10 mouse cellular contexts compared by ENCODE assay signal in the genomic region with DNA sequence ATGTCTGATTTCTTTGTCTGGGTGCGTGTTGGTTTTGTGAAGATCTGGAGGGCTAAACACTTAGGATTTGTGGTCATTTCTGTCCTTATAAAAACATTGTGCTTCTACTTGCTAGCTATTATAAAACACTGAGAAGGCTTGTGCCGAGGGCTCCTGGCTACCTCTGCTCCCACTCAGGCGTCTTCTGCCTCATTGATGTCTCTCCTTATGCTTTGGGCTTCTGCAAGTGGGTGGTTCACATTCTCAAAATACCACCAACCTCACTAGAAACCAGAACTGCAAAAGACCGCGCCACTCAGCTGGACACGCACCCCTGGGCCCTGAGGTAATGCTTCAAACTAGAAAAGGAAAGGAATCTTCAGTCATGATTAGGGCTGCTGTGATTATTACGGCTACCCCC. TPM values are rescaled to one million over a fixed set of nuclear protein-coding genes. Genes with fewer than 3 reads are reported as not detected.
DNase-seq lines count a peak whose midpoint lies in the region; ATAC-seq lines count a peak whose summit lies in the region.
"Had no signal": no experiment of that assay in that cellular context is flagged by ENCODE, and none has a peak within 500 bp of the region (broad histone marks: within the 10 kb centered on the region; RNA-seq: fewer than 3 reads in every experiment).

No protein-coding gene starts in this region.

- peak overlapping the region; percentile 92 for H3K27ac ChIP-seq in heart, embryonic 13.5 days (replicated peaks)
- H3K27ac ChIP-seq in lung, embryonic 16.5 days (ENCODE audit: low read length): peak overlapping the region; percentile 62
- peak overlapping the region; percentile 83 for H3K27ac ChIP-seq in embryonic facial prominence, embryonic 14.5 days (replicated peaks; ENCODE audit: low read depth, low read length)
- H3K27ac ChIP-seq: midbrain, embryonic 12.5 days; neural tube, embryonic 15.5 days had no signal

- no peak for DNase-seq in heart, postnatal 4 days
- DNase-seq in lung, postnatal 14 days: no peak
- no peak for DNase-seq in embryonic facial prominence, embryonic 14.5 days (ENCODE audit: low spot score)
- peak; percentile 43 for DNase-seq in splenic B cell, adult 2 months (ENCODE audit: low read depth, low spot score)
- DNase-seq in urinary bladder, postnatal 10 days (ENCODE audit: low spot score): no peak
- no peak for DNase-seq in urinary bladder, postnatal 25 days (ENCODE audit: low spot score)

- no peaks in the 10 kb centered on the region for H3K9me3 ChIP-seq in heart, embryonic 13.5 days
- no peaks in the 10 kb centered on the region for H3K9me3 ChIP-seq in lung, embryonic 16.5 days (ENCODE audit: control insufficient read depth, low read length)
- no peaks in the 10 kb centered on the region for H3K9me3 ChIP-seq in embryonic facial prominence, embryonic 14.5 days (ENCODE audit: control insufficient read depth, low read length)
- H3K9me3 ChIP-seq: midbrain, embryonic 12.5 days; neural tube, embryonic 15.5 days had no signal

- 34% methylated on average over 7 of the region's 7 CpGs for WGBS in heart, embryonic 13.5 days
- 65% methylated on average over 7 of the region's 7 CpGs for WGBS in lung, embryonic 16.5 days
- WGBS in embryonic facial prominence, embryonic 14.5 days: 53% methylated on average over 7 of the region's 7 CpGs

- H3K9ac ChIP-seq in heart, embryonic 13.5 days: peak overlapping the region; percentile 72
- H3K9ac ChIP-seq in lung, embryonic 16.5 days (ENCODE audit: low read length): no peak overlapping the region
- 0 out of 2 replicates have a peak overlapping the region, but pooled peaks have one; percentile 21 for H3K9ac ChIP-seq in embryonic facial prominence, embryonic 14.5 days (ENCODE audit: low read depth, low read length)
- H3K9ac ChIP-seq: midbrain, embryonic 12.5 days; neural tube, embryonic 15.5 days had no signal

- no peaks in the 10 kb centered on the region for H3K27me3 ChIP-seq in heart, embryonic 13.5 days (replicated peaks)
- H3K27me3 ChIP-seq in lung, embryonic 16.5 days (ENCODE audit: control insufficient read depth, insufficient read depth, low read depth, low read length): no peaks in the 10 kb centered on the region
- H3K27me3 ChIP-seq in embryonic facial prominence, embryonic 14.5 days (replicated peaks; ENCODE audit: control insufficient read depth, insufficient read depth, low read length): no peaks in the 10 kb centered on the region
- H3K27me3 ChIP-seq in splenic B cell, adult 2 months (ENCODE audit: control insufficient read depth, insufficient read depth, low read length, poor library complexity, severe bottlenecking): no peaks in the 10 kb centered on the region
- H3K27me3 ChIP-seq: midbrain, embryonic 12.5 days; neural tube, embryonic 15.5 days had no signal

- H3K4me1 ChIP-seq in heart, embryonic 13.5 days: peaks cover 95% of the 10 kb centered on the region
- H3K4me1 ChIP-seq in lung, embryonic 16.5 days (replicated peaks; ENCODE audit: control insufficient read depth, insufficient read depth, low read length): peaks cover 73% of the 10 kb centered on the region
- peaks cover 59% of the 10 kb centered on the region for H3K4me1 ChIP-seq in embryonic facial prominence, embryonic 14.5 days (ENCODE audit: control insufficient read depth, insufficient read depth, low read length)

- H3K4me3 ChIP-seq in heart, embryonic 13.5 days: no peak overlapping the region
- H3K4me3 ChIP-seq in lung, embryonic 16.5 days (ENCODE audit: low read length): no peak overlapping the region
- H3K4me3 ChIP-seq in embryonic facial prominence, embryonic 14.5 days (ENCODE audit: low read depth, low read length): no peak overlapping the region
- H3K4me3 ChIP-seq: midbrain, embryonic 12.5 days; neural tube, embryonic 15.5 days had no signal

- peak overlapping the region; percentile 25 for H3K4me2 ChIP-seq in heart, embryonic 13.5 days
- H3K4me2 ChIP-seq in lung, embryonic 16.5 days (ENCODE audit: low read depth, low read length): no peak overlapping the region
- H3K4me2 ChIP-seq in embryonic facial prominence, embryonic 14.5 days (ENCODE audit: low read depth, low read length): no peak overlapping the region; the same call in 1 of the 2 replicates
- H3K4me2 ChIP-seq: midbrain, embryonic 12.5 days; neural tube, embryonic 15.5 days had no signal

- H3K36me3 ChIP-seq in heart, embryonic 13.5 days: peaks cover 16% of the 10 kb centered on the region
- no peaks in the 10 kb centered on the region for H3K36me3 ChIP-seq in lung, embryonic 16.5 days (ENCODE audit: control insufficient read depth, insufficient read depth, low read length)
- H3K36me3 ChIP-seq in embryonic facial prominence, embryonic 14.5 days (ENCODE audit: control insufficient read depth, insufficient read depth, low read length): peaks cover 31% of the 10 kb centered on the region
- no peaks in the 10 kb centered on the region; the same call in 1 of the 2 replicates for H3K36me3 ChIP-seq in splenic B cell, adult 2 months (ENCODE audit: control insufficient read depth, insufficient read depth, low read length, poor library complexity, severe bottlenecking)
- H3K36me3 ChIP-seq: neural tube, embryonic 15.5 days had no signal

- ATAC-seq in heart, embryonic 13.5 days (ENCODE audit: extremely low read depth, insufficient number of reproducible peaks, low FRiP score, low TSS enrichment): no peak
- no peak for ATAC-seq in lung, embryonic 16.5 days (ENCODE audit: low read depth)
- ATAC-seq in embryonic facial prominence, embryonic 14.5 days (ENCODE audit: low read depth): no peak

RNA-seq across cellular contexts. Expression of a gene that starts 14.1 kb away (rescaled TPM):
- 88.9 and 92.5 TPM in 2 replicates for polyA plus RNA-seq in heart, embryonic 13.5 days (2015; fragmentation: Nextera tagmentation; extraction: Ambion mirVana)
- 100 to 1,000 TPM; 193 TPM for total RNA-seq in heart, postnatal 4 days (2021)
- polyA plus RNA-seq in lung, embryonic 16.5 days (2015; fragmentation: Nextera tagmentation; extraction: Ambion mirVana): 162 and 164 TPM in 2 replicates
- 157 and 162 TPM in 2 replicates for polyA plus RNA-seq in embryonic facial prominence, embryonic 14.5 days (2014; fragmentation: Nextera tagmentation; extraction: Ambion mirVana)
